Mouse (Mus musculus) R1 (cell line): ENCODE data around the gene B4galt3.
"Not testable (repeated sequence)": the region's sequence is repeated elsewhere in the genome, so short reads cannot be mapped to it uniquely, and the experiment has no call there.

ENCODE experiments used
- DNase-seq: peaks from one replicate; pipeline ENCODE4 v3.0.0-alpha.2; 2018; ENCODE audit warnings: low read depth, low spot score

Gene B4galt3

DNA sequence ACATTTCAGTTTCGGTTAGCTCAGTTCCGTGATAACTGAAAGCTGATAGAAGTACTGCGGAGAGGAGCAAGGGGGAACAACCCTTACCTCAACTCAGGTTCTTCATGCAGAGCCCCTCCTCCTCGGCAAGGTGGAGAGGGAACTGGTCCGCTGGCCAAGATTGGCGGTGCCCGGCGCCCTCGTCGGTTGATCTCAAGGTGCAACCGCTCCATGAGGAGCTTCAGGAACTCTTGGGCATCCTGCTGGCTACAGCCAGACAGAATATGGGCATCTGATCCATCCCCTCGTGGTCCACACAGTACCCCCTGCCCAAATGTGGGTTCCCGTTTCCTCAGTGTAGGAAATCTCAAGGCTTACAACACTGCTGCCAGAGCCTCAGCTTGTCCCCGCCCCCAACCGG is 14.4 kb downstream of the B4galt3 start:
- peak; percentile 19 for DNase-seq

DNA sequence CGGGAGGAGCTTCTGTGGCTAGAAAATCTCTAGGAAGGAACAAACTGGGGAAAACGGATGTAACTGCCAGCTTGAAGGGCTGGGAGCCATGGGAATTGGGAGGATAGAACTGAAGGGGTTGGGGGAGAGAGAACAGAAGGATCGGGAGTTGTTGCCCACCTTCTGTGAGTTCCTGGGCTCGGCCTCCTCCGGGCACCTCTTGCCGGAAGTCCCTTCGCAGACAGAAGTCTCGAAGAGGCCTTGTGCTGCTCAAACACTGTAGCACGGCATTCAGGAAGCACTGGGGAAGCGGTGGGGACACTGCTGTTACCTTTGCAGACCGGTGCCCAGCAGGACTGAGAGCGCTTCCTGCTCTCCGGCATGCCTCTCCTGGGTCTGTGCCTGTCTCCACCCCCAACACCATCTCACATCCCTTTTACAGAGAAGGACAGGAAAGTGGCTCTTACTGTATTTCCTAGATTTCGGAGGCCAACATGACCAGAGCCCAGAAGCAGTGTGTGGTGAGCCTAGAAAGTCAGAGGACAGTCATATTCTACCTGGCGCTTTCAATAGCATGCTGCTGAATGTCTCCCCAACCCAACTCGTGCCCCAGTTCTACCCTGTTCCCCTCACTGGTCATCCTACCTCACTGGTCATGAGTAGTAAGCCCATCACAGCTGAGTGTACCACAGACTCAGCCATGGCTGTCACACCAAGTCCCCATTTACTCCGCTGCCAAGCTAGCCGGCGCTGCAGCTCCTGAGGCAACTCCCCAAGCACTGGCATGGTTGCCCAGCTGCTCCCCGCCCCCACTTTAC is 15.2 kb downstream of the B4galt3 start:
- DNase-seq = no peak

DNA sequence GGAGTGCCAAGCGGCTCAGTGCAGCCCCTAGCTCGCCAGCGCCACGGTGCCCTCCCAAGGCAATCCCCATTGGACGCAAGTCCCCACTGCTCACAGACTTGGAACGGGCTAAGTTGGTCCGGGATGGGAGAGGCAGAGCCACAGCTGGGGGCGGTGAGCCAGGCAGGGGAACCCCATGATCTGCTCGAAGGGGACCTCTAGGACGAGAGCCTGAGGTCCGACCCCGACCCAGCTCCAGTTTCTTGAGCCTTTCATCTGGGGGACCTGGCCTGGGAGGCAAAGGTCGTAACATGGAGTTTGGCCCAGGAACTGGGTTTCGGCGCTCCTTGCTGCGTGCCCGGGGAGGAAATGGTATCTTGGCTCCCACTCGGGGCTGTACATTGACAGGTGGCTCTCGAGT is 16.4 kb downstream of the B4galt3 start:
- DNase-seq = no peak

DNA sequence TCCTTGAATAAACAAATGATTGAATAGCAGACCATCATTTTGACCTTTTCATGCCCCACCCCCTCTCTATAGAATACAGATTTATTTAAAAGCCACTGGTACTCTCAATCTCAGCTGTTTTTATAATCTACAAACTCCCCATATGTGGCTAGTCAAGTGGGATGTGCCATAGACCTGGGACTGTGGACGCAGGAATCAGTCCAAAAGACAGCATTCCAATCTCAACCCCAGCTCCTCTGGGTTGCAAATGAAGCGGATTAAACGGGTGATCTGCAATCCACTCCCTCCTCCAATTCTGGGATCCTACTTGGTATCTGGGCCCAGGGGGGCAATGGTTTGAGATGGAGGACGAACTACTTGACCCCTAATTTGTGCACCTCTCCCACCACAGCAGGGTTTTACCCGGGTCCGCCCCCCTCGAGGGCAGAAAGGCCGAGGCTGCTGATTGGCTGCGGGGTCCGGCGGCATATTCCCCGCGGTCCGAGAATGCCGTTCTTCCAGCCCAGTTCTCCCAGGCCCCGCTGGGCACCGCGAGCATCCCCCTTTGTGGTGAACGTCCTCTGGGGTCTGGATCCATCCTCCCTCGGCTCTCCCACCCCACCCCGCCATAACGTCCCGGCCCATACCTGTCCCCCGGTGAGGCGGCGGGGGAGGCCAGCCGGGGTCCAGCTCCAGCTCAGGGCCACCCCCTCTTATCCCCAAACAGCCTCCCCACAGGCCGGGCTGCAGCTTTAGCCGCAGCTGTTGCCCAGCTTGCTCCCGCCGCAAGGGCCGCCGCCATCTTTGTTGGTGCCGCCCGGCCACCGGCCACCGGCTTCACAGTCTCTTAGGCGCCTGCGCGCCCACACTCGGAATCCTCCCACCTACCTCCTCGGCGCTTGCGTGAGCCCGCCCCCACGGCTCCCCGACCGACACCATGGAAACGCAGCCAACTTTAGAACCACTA is 17.3 kb downstream of the B4galt3 start, which contains the start of gene Usp21:
Usp21 (minus strand) TSS at position 856 of the 946 bp plus-strand sequence.
- peak; percentile 94 for DNase-seq

DNA sequence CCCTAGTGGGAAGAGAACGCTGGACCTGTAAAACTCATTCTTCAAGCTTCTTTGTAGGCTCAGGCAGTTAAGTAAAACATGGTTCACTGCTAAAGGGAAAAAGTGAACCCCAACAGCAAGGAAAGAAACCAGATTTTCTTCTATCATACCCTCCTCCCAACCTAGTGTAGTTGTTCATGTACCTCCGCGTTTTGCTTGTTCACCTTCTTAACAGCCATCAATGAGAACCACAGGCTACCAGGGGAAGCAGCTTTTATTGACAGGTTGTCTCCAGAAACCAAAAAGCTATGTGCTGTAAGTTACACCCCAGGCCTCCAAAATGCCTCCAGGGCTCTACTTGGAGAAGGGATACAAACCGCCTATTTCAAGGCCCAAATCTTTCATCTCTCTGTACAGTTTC is 18.2 kb downstream of the B4galt3 start:
- no peak for DNase-seq

DNA sequence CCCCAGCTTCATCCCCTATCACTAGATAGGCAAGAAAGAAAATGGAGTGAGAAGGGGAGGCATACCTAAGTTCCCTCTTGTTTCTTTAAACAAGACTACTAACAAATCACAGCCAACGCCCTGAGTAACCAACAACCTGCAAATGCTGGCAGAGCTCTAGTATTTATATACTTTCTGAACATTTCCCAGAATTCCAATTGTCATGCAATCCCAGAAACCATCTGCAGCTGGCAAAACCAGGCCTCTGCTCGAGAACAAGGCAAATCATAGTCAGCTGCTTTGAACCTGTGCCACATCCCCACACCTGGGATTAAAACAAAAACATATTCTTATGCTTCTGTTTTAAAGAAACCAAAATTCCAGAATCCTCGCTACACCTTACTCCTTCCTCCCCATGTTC is 23.2 kb downstream of the B4galt3 start:
- no peak for DNase-seq

DNA sequence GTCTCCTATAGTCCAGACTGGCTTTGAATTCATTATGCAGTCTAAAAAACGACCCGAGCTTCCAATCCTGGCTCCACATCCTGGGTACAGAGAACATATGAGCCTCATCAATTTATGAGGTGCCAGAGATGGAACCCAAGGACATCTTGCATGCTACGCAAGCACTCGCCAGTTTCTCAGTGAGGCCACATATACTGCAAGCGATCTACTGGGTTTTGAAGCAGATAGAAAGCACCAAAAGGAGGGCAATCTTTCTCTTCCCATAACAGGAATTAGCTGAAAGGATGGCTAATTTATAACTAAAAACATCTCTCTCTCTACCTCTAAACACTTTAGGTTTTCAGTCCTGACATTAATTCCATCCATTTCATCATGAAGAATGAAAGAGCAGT is 23.8 kb downstream of the B4galt3 start:
- DNase-seq = peak; percentile 28

DNA sequence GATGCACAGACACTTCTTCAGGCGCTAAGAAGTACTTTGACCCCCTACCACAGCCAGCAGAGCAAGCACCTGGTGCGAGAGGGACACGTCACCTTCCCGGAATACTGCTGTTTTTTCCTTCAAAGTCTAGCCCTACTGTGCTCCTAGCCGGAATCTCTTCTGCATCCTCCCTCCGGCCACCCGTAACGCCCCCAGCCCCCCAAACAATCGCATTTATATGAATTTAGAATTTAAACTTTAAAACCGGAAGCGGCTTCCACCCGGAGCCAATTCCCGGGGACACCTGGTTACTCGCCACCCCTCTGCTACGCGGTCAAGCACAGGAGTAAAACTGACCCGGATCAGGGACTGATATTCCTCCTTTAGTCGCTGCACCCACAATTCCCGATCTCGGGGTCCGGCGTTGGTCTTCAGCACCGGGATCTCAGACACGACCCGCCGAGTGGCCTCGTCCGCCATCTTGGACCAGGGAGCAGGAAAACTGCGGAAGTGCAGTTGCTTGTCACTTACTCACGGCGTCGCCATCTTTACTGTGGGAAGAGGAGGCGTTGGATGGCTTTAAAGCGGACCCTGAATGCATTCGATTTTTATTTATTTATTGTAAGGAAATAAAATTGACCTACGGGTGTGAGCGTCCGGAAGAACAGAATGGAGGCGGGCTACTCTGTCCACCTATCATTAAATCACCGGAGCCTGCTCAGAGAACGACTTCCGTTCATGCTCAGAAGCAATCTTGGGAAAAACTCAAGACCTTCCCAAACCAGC is 24.4 kb downstream of the B4galt3 start, which contains the start of gene Ufc1:
Ufc1 (minus strand) TSS at position 727 of the 765 bp plus-strand sequence.
- peak; percentile 91 for DNase-seq

DNA sequence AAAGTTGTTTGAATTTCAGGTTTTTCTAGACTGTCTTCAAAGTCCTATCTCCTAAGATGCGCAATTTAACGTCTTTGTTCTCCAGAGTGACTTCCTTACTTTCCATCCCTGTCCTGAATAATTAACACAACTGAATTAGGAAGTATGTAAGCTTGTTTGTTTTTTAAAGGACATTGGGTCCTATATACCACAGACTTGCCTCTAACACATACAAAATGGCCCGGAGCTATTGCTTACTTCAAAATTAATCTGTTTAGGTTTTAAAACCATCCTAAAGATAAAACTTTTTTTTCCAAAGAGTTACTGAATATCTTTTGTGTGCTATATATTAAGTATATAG is 24.9 kb downstream of the B4galt3 start:
- no peak for DNase-seq

DNA sequence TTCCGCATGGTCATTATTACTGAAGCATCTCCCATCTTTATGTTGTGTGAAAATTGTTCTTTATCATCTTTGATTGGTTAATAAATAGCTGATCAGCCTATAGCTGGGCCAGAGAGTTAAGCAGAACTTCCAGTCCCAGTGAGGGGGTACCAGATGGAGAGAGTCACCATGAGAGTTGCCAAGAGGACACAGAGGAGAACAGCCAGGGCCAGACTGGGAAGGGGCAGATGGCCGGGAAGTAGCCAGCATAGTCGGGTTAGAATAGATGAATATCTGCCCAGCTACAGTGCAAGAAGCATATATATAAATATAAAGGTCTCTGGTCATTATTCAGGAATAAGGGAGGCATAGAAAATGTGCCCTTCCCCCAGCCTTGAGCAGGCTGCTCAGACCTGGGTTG is 28.1 kb downstream of the B4galt3 start:
- DNase-seq = no peak

DNA sequence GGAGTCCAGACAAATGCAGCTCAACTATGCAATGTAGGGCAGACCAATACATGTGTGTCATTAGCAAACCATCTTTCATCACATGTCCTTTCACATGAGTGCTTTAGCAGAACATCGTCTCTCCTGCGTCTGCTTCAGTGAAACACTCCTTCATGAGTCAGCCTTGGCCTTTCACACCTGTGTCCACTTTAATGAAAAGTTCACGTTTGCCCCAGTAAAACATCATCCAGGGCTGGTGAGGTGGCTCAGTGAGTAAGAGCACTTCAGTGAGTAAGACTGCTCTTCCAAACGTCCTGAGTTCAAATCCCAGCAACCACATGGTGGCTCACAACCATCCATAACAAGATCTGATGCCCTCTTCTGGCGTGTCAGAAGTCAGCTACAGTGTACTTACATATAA is 36.0 kb downstream of the B4galt3 start:
- not testable (repeated sequence) for DNase-seq

DNA sequence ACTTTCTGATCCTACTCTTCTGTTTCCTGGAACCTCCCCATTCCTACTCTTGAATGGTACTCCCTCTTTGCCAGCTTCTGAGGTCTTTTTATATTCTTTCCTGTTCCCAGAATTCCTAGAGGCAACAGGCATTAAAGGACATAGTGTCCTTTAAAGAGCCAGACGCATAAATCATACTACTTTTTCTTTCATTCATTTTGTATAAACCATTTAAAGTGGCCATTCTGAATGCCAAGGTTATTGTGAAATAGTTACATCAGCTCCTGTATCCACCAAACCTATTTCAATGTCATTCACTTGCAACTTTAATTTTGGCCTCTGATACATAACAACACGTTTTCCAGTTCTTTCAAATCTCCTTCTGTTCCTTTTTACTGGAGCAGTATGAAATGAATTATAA is 39.2 kb downstream of the B4galt3 start:
- DNase-seq = no peak

DNA sequence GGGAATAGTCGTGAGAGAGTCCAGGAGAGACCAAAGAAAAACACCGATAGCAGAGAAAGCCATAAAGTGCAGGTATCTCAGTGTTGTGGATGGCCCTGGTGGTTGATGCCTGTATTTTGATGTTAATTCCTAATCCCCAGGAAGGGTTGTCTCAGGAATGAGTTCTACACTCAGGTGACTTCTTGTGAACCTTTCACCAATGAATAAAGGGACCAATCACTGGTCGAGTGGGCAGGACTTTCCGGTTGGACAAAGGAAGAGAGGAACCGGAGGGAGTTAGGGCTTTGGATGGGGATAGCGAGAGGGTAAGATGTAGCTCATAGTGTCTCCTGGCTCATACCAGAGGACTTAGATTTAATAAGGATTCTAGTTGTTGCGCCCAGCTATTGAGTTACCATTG is 49.6 kb downstream of the B4galt3 start:
- peak; percentile 97 for DNase-seq

DNA sequence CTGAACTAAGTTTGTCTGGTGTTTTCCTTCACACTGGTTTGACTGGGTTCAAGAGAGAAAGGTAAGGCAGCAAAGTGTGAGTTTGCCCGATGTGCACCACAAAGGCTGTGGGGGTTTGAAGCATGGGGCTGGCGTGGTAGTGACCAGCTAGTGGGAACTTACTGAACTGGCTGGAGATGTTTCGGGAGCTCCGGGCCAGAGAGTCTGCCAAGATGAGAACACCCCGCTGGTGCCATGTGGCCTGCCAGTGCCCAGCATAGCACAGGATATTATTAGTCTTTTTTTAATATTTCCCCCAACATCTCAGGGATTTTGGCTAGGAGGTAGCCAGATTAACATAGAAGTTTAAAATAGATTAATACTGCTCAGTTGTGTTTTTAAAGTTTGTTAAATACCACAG is 50.0 kb downstream of the B4galt3 start:
- no peak for DNase-seq

DNA sequence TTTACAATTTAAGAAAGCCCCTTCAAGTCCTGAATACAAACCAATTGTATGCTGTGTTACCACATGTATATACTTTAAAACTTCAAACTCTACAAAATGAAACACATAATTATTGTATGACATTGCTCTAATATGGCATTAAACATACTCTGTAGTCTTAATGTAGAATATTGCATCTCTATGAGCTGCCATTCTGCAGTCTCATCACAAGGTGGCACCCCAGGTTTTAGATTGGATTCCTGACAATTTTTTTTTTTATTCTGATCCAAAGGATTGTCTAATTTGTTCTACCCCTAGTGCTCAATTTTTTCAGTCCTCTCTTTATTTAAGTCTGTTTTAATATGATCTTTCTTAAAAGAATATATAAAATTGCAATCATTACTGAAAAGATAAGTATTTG is 51.3 kb downstream of the B4galt3 start:
- DNase-seq = peak; percentile 48

DNA sequence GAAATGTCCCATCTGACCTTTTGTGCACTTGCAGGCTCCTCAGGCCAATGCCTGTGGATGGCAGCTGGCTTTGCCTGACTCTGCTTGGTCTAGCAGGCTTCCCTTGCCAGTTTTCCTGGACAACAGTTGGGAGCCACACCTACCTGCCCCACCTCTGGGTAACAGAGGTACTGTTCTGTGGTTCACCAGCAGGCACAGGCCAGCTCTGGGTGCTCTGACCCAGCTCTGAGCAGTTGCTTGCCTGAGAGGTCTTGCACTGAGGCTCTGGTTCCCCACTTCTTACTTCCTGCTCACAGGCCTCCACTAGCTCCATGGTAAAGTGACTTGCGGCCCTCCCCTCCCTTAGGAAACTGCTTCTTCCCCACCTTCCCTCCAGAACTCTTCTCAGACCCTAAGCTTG is 51.9 kb downstream of the B4galt3 start:
- DNase-seq = peak; percentile 49

DNA sequence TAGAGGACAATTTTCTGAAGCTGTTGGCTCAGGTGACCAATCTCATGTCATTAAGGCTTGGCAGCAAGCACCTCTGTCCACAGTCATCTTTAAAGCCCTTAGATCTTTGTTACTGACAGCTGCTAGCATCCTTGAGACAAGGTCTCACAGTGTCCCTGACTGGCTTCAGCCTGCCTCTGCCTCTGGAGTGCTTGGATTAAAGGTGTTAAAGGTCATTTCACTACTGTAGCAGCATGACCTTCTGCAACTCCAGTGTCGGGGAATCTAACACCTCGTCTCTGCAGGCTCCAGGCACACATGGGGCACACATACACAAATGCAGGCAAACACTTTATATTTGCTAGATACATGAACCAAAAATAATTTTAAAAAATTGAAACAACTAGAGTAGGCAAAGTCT is 55.4 kb downstream of the B4galt3 start:
- peak; percentile 31 for DNase-seq
